Mouse (Mus musculus) mouse trophoblast stem cell (cell line): ENCODE measurements at regions not wholly inside any gene's neighbourhood (a gene's known extent, or its start where the extent isn't known, plus 50 kb on each side); places are given as distances from the start of the nearest gene placed in this dataset.

Source experiments
- in situ Hi-C, 2 experiments: fragments of 300-500 bp; cut with MseI, MboI; formaldehyde crosslinking; loops; 2 replicates in 1 of 2; 3 replicates in 1 of 2; pipeline ENCODE4 v1.15.1; 2025

GRCm38 (mm10) chr11:44027046-44027445, 126.0 kb upstream of the Adra1b start:
- in situ Hi-C loops, result no loop called here

GRCm38 (mm10) chr11:44046083-44046482, 145.1 kb upstream of the Adra1b start:
- in situ Hi-C loops, result no loop called here

DNA sequence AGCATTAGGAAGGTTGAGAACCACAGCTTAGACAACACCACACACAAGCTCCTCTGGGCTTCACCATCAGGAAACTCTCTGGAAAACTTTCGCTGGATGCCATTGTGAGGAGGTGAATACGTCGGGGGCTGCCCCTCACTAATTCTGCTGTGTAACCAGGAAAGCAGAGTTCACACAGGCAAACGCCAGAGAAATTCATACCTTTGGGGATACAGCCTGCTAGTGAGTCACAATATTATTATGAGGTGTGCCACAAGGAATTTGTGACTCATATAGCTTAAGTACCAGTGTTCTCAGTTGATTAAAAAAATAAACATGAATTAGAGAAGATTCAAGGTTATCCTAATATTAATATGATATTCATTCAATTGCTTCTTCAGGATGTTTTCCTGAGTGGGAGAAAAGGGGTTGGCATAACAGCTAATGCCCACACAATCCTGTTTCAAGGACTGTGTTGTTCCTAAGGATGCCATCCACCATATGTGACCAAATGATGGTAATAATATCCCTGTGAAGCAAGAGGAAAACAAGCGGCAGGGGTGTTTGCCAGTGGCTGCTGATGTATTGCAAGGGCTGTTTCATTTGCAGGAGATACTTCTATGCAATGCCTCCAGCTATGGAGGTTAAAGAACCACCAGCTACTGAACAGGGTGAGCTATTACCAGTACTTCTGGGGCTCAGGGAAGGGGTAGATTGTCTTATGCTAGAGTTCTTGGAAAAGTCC, 148.4 kb upstream of the Adra1b start:
- in situ Hi-C loops, result no loop called here

- in situ Hi-C loops, result no loop called here
Measured at GRCm38 (mm10) chr11:44052481-44052880, 151.5 kb upstream of the Adra1b start.

DNA sequence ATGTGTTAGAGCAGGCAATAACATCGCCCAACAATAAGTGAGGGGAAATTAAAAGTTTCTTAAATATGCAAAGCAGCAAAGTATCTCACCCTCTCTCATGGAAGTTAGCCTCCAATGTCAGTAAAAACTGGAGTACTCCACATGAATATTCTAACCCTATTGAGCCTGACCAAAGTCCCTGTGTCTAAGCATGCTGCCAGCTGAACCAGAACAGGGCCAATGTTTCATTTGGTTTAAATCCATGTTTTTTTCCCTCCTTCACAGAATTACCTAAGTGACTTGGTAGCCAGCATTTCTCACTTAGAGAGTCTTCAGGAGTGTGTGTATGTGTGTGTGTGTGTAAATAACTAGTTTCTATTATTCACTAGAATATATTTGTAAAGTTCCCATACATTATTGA, 161.4 kb upstream of the Adra1b start:
- in situ Hi-C loops, result no loop called here

- in situ Hi-C loops, result no loop called here
Measured at GRCm38 (mm10) chr11:44066176-44066575, 165.2 kb upstream of the Adra1b start.

DNA sequence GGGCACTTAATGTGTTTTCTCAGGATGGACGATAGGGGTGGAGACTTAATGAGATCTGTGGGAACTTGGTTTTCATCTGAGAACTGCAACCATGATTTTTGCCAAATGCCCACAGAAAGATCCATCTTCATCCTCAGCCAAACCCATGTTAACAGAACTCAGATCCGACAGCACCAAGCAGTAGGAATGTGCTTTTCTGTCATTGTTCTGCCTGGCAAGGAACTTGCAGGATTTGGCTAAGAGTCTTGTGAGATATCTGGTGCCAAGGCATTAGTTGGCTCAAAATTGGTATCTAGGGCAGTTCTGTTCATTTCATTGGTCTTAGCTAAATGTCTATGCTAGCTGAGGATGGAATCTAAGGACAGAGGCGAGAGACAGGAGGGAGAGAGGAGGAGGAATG, 182.7 kb upstream of the Adra1b start:
- in situ Hi-C loops, result no loop called here

- in situ Hi-C loops, result no loop called here
Measured at GRCm38 (mm10) chr11:44086951-44087350, 185.9 kb upstream of the Adra1b start.

- in situ Hi-C loops, result no loop called here
Measured at GRCm38 (mm10) chr11:44089514-44089913, 188.5 kb upstream of the Adra1b start.

- in situ Hi-C loops, result loop anchor here in 1 of 2 experiments (10.0 kb wide), 1 partner anchor 230 kb away; no protein-coding TSS in a partner anchor
Measured at GRCm38 (mm10) chr11:44095280-44095679, 194.3 kb upstream of the Adra1b start.

GRCm38 (mm10) chr11:44103188-44103840, 202.3 kb upstream of the Adra1b start:
- in situ Hi-C loops, result no loop called here

GRCm38 (mm10) chr11:44103841-44104191, 202.8 kb upstream of the Adra1b start:
- in situ Hi-C loops, result no loop called here

- in situ Hi-C loops, result no loop called here
Measured at GRCm38 (mm10) chr11:44106231-44106630, 205.2 kb upstream of the Adra1b start.

DNA sequence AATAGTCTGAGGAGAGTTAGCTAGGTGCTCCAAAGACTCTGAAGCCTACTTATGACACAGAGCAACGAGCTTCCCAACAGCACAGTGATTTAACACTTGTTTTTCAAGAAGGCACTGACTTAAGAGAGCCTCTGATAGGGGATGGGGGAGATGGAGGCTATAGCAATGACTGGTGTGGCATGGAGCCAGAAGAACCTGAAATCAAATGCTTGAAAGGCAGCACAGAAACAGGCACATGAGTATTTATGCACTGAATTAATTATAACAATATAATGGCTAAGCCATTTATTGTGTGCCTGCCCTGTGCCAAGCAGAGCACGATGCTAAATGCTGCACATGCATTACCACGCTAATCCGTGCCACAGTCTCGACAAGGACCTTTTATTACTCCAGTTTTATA, 210.5 kb upstream of the Adra1b start:
- in situ Hi-C loops, result no loop called here

DNA sequence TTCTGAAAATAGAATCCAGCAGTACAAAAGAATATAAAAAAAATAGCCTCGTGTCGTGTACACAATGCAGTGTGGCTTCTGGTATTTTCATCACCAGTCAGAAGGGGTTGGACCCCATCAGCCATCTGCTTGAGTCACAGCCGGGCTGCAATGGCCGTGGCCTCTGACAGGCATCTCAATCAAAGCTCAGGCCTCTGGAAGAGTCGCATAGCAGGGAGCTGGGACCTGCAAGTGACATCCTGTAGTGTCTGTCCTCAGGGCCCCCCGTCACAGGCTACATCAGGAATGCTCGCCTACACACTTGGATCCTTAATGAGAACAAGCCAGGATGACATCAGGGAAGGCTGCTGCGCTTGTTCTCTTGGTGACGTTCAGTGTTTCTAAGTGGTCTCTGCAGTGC, 226.1 kb upstream of the Adra1b start:
- in situ Hi-C loops, result no loop called here

GRCm38 (mm10) chr11:44128481-44128880, 227.5 kb upstream of the Adra1b start:
- in situ Hi-C loops, result no loop called here

- in situ Hi-C loops, result no loop called here
Measured at GRCm38 (mm10) chr11:44133244-44133643, 232.2 kb upstream of the Adra1b start.

DNA sequence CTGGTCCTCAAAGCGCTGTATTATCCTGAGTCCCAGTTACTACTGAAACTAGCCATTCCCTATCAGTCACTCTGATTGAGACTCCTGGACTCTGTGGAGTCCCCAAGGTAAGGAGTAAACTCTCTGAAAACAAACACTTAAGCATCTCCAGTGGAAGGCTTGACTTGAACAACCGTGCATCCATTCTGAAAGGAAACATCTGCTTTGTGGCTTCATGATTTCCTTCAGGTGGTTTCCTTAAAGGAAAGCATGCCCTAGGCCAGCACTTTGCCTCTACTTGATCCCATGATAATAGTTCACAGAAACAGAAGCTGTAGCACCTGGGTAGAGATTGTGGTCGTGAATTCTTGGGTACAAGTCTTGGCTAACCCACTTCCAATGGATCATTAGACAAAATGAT, 235.0 kb upstream of the Adra1b start:
- in situ Hi-C loops, result no loop called here

DNA sequence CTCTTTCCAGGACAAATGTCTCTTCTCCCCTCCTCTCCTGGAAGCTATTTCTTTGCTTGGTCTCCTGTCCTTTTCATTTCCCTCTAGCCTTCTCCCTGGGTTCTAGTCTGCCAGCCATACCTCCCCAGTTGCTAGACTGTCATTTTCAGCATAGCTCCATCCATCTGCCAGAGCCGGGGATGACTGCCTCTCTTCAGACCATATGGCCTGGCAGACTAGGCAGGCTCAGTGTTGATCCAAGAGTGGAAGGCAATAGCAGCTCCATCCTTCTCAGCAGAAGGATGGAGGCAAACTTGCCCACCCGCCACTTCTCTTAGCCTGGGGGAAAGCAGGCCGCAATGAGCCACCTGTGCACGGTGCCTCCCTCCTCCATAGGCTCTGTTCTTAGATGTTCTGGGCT, 242.0 kb upstream of the Adra1b start:
- in situ Hi-C loops, result no loop called here

- in situ Hi-C loops, result no loop called here
Measured at GRCm38 (mm10) chr11:44144477-44144876, 243.5 kb upstream of the Adra1b start.

- in situ Hi-C loops, result no loop called here
Measured at GRCm38 (mm10) chr11:44146419-44146818, 245.4 kb upstream of the Adra1b start.

DNA sequence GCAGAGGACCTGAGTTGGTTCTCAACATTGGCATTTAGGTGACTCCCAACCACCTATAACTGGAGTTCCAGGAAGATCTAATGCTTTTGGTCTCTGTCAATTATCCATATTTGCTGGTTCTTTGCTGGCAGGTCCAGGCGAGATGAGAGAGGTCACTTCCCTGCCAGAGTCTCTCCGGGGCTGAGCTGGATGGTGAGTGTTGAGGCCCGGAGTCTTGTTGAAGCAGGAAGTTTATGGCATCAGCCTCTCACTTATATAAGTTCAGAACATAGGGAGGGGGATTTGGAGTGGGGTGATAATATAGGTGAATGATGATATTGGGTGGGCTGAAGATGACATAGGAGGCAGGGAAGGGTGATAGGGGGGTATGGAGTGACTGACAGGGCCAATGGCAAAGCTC, 246.3 kb upstream of the Il12b start:
- in situ Hi-C loops, result no loop called here

DNA sequence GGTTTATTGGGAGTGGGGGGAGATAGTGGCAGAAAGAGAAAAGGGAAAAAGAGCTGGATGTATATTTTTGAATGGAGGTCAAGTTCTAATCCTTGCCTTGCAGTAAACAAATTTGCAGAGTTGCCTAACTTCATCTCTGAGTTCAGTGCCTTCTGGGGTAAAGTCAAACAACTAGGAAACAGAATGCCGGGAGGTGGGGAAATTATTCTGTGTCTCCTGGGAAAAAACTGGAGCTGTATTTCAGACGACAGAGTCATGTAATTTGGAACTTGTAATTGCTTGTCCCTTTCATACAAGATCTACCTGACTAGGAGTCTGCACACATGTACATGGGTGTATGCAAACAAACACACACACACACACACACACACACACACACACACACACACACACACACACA, 244.3 kb upstream of the Il12b start:
- in situ Hi-C loops, result no loop called here

- in situ Hi-C loops, result no loop called here
Measured at GRCm38 (mm10) chr11:44156081-44156480, 243.8 kb upstream of the Il12b start.
